Mouse (Mus musculus): ENCODE data around the gene Sgf29. TPM values are rescaled to one million over a fixed set of nuclear protein-coding genes. Genes with fewer than 3 reads are reported as not detected.
"Not testable (repeated sequence)": the region's sequence is repeated elsewhere in the genome, so short reads cannot be mapped to it uniquely, and the experiment has no call there.

Sgf29 gene
- polyA plus RNA-seq, 1 experiment from 2014 or later: 43.6 TPM

DNA sequence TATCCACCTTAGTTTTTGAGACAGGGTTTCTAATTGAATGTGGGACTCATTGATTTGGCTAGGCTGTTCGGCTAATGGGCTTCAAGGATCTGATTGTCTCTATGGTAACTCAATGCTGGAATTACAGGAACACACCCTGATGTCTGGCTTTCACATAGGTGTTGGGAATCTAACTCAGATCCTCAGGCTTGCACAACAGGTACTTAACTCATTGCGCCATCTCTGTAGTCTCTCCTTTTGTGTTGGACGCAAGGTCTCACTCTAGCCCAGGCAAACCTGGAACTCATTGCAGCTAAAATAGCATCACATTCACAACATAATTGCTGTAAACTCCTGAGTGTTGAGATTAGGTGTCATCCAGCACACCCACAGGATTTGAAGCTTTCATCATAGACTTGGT is 21.0 kb downstream of the Sgf29 start:
- peaks cover 48% of the 10 kb centered on the region for H3K36me3 ChIP-seq
- 96% methylated on average over 3 of the region's 3 CpGs for WGBS
- no peaks in the 10 kb centered on the region for H3K9me3 ChIP-seq
- no peak for ATAC-seq (ENCODE audit: insufficient number of reproducible peaks, insufficient read depth, low FRiP score, low TSS enrichment)
- H3K27ac ChIP-seq: no peak overlapping the region
- H3K27me3 ChIP-seq: no peaks in the 10 kb centered on the region
- H3K9ac ChIP-seq: no peak overlapping the region
- H3K4me3 ChIP-seq: no peak overlapping the region
- no peak overlapping the region for H3K4me2 ChIP-seq (replicated peaks)
- no peaks in the 10 kb centered on the region for H3K4me1 ChIP-seq

DNA sequence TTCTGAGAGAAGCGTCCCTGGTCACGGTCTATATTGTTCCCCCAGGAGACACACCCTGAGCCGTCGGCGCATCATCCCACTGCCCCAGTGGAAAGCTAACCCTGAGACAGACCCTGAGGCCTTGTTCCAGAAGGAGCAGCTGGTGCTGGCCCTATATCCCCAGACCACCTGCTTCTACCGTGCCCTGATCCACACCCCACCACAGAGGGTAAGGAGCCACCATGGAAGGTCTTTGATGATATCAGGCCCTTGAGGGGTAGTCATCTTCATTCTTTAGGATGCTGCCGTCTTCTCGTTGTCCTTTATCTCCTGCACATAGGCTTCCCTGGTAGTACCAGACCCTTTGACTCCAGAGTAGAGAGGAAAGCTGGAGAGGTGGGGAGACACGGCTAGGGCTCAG is 23.0 kb downstream of the Sgf29 start:
- H3K4me2 ChIP-seq (replicated peaks): no peak overlapping the region
- H3K27me3 ChIP-seq: no peaks in the 10 kb centered on the region
- no peaks in the 10 kb centered on the region for H3K9me3 ChIP-seq
- H3K4me3 ChIP-seq: no peak overlapping the region
- WGBS: 93% methylated on average over 9 of the region's 9 CpGs
- H3K4me1 ChIP-seq: no peaks in the 10 kb centered on the region
- ATAC-seq (ENCODE audit: insufficient number of reproducible peaks, insufficient read depth, low FRiP score, low TSS enrichment): no peak
- peaks cover 37% of the 10 kb centered on the region for H3K36me3 ChIP-seq
- no peak overlapping the region for H3K9ac ChIP-seq
- no peak overlapping the region for H3K27ac ChIP-seq

DNA sequence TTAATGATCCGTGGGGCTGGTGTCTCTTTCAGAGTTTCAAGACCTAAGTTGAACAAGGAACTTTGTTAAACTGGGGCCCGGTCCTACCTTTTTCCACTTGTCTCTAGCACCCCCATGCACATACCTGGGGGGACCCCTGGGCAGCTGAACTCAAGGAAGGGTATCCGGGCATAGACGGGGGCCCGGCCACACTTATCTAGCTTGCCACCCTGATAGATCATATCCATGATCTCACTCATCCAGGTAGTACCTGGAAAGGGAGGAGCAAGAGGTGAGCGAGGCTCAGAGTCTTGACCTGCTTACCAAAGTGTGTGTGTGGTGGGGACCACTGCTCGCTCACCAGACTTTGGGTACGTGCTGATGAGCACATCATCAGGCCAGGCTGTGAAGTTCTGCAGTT is 26.0 kb downstream of the Sgf29 start:
- WGBS: 92% methylated on average over 8 of the region's 8 CpGs
- Histone ChIP-seq H3K4me2 (replicated peaks) (no peak overlapping the region), H3K4me3 (no peak overlapping the region), H3K9me3 (no peaks in the 10 kb centered on the region), H3K27me3 (no peaks in the 10 kb centered on the region), H3K4me1 (no peaks in the 10 kb centered on the region), H3K9ac (no peak overlapping the region), H3K27ac (no peak overlapping the region), H3K36me3 (peaks cover 30% of the 10 kb centered on the region)
- ATAC-seq (ENCODE audit: insufficient number of reproducible peaks, insufficient read depth, low FRiP score, low TSS enrichment): no peak

DNA sequence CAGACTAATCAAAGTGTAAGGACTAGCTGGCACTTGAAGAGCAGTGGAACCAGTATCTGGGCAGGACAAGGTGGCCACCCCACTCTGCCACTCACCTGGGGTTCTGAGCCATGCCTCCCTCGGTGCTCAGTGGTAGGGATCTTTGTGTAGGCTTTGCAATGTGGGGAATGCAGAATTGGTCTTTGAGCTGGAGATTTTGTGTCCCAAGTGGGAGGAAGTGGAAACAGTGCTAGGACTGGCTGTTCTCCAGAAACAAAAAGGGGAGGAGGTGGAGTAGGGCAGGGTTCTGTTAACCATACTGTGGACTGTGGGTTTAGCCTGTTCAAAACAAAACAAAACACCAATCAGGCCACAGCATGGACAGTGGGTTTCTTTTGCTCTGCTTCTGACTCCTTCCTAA is 27.1 kb downstream of the Sgf29 start, which contains the start of gene Sult1a1:
Gene Sult1a1, minus strand, starts transcription at position 226 of the 400 bp plus-strand sequence.
- Histone ChIP-seq H3K27ac (no peak within 1 kb of the TSS), H3K36me3 (peaks cover 23% of the 10 kb centered on the region), H3K4me3 (no peak within 1 kb of the TSS), H3K9me3 (no peaks in the 10 kb centered on the region), H3K4me2 (replicated peaks) (no peak within 1 kb of the TSS), H3K9ac (no peak within 1 kb of the TSS), H3K27me3 (no peaks in the 10 kb centered on the region), H3K4me1 (no peaks in the 10 kb centered on the region)
- ATAC-seq (ENCODE audit: insufficient number of reproducible peaks, insufficient read depth, low FRiP score, low TSS enrichment): no peak
- 83% methylated on average over 1 of the region's 1 CpGs for WGBS

DNA sequence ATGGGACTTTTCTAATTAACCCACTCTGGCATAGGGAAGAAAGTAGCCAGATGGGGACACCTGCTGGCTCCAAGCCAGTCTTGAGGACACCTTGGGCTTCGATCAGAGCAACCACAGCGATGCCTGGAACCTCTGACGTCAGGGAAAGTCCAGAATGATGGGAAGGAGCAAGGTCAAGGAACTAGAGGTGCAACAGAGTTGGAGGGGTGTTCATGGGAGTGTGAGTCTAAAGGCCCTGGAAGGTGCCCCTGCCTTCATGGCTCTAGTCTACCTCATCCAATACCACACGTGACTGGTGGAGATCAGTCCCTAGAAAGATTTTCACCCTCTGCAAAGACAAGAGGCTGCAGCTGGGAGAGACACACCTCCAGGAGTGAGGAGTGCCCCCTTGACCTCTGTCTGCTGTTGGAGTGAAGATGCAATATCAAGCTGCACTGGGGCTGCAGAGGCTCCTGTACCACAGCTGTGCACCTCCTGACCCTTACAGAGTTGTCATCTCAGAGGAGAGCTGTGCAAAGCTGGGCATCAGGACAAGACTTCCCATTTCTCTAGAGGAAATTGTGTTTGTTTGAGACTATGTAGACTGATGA is 27.6 kb downstream of the Sgf29 start:
- Histone ChIP-seq H3K36me3 (peaks cover 18% of the 10 kb centered on the region), H3K9ac (no peak overlapping the region), H3K4me3 (no peak overlapping the region), H3K27me3 (no peaks in the 10 kb centered on the region), H3K27ac (no peak overlapping the region), H3K4me2 (replicated peaks) (no peak overlapping the region), H3K9me3 (no peaks in the 10 kb centered on the region), H3K4me1 (no peaks in the 10 kb centered on the region)
- WGBS: 82% methylated on average over 4 of the region's 4 CpGs
- ATAC-seq (ENCODE audit: insufficient number of reproducible peaks, insufficient read depth, low FRiP score, low TSS enrichment): no peak

DNA sequence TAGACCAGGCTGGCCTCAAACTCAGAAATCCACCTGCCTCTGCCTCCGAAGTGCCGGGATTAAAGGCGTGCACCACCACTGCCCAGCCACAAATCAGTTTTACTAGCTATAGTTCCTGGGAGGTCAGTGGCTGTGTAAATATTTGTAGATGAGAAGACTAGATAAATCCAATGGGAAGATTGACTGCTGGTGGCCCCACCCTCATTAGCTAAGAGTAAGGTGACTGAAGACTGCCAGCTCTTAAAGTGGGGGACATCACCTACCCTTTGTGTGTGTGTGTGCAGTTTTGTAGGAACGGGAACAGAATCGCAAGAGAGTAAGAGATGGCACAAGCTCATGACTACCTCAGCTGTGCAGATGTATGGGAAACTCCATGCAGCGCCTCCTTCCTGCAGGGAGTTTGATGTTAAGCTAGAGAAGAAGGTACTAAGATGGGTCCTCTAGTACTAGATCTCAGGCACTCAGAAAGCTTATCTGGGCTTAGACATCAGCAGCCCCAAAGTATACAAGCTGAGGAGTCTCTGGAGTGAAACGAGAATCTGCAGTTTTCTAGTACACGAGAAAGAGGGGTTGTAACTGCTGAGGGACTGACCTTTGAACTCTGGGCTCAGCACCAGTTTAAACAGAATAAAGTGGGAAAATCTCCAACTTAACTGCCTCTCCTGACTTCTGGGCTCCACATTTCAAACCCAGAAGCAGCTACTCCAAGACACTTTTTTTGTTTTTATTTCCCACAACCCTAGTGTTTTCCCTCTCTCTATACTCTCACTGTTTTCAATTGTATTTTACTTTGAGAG is 29.6 kb downstream of the Sgf29 start:
- Histone ChIP-seq H3K9ac (no peak overlapping the region), H3K4me3 (no peak overlapping the region), H3K27me3 (no peaks in the 10 kb centered on the region), H3K4me1 (no peaks in the 10 kb centered on the region), H3K36me3 (no peaks in the 10 kb centered on the region; the same call in 1 of the 2 replicates), H3K27ac (no peak overlapping the region), H3K9me3 (no peaks in the 10 kb centered on the region), H3K4me2 (replicated peaks) (no peak overlapping the region)
- no peak for ATAC-seq (ENCODE audit: insufficient number of reproducible peaks, insufficient read depth, low FRiP score, low TSS enrichment)
- 83% methylated on average over 8 of the region's 8 CpGs for WGBS

DNA sequence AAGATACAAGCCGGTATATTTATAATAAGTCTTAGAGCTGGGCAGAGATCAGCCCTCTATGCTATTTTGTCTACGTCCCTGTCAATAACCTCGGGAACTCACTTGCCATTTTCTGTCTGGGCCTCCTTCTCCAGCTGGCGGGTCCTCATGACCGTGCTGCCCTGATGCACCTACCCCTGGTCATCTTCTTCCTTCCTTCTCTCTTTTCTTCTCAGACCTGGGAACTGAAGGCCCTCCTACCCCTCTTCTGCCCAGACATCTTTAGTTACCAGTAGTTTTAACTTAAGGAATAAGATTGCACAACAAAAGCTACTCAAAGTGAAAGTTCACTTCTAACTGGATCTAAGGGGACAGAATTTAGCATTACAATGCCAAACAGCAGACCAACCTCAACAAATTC is 30.6 kb downstream of the Sgf29 start:
- Histone ChIP-seq H3K4me2 (replicated peaks) (no peak overlapping the region), H3K4me3 (no peak overlapping the region), H3K9ac (no peak overlapping the region), H3K27ac (no peak overlapping the region), H3K9me3 (no peaks in the 10 kb centered on the region), H3K27me3 (no peaks in the 10 kb centered on the region), H3K4me1 (no peaks in the 10 kb centered on the region), H3K36me3 (no peaks in the 10 kb centered on the region; the same call in 1 of the 2 replicates)
- WGBS: 89% methylated on average over 5 of the region's 5 CpGs
- no peak for ATAC-seq (ENCODE audit: insufficient number of reproducible peaks, insufficient read depth, low FRiP score, low TSS enrichment)

DNA sequence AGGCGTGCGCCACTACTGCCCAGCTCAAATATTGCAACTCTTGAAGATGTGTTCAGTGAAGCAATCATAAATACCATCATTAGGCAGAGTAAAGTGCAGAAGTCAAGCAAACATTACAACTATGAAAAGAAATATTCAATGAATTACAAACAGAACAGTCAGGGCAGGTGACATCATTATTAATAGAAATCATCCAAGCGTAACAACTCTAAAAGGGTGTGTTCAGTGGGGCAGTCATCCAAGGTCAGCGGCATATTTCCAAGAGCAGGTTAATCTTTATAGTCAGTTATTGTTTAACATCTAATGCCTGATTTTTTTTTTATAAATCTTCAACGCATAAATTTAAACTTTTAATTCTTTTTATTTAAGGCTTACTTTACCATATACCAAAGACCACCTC is 32.1 kb downstream of the Sgf29 start:
- H3K9ac ChIP-seq: no peak overlapping the region
- H3K4me2 ChIP-seq (replicated peaks): no peak overlapping the region
- H3K4me3 ChIP-seq: no peak overlapping the region
- H3K4me1 ChIP-seq: no peaks in the 10 kb centered on the region
- no peak overlapping the region for H3K27ac ChIP-seq
- ATAC-seq (ENCODE audit: insufficient number of reproducible peaks, insufficient read depth, low FRiP score, low TSS enrichment): no peak
- H3K27me3 ChIP-seq: no peaks in the 10 kb centered on the region
- WGBS: 92% methylated on average over 5 of the region's 5 CpGs
- no peaks in the 10 kb centered on the region for H3K9me3 ChIP-seq
- no peaks in the 10 kb centered on the region; the same call in 1 of the 2 replicates for H3K36me3 ChIP-seq

DNA sequence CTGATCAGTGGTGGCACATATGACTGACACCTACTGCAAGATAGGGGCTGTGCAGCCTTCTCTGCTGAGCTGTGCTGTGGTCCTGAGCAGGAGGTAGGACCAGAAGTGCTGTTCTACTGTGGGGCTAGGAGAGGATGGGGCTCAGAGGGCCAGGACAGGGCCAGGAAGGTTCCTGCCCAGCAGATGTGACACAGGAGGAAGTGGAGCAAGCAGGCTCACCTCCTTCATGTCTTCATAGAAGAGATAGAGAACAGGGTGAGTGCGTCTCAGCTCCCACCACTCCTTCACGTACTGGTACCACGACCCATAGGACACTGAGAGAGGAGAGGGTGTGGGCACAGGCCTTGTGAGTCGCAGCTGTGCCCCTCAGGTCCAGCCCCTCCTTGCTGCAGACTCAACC is 39.0 kb downstream of the Sgf29 start:
- H3K27ac ChIP-seq; ATAC-seq (ENCODE audit: insufficient number of reproducible peaks, insufficient read depth, low FRiP score, low TSS enrichment); H3K27me3 ChIP-seq; H3K9ac ChIP-seq; H3K4me2 ChIP-seq (replicated peaks); H3K4me1 ChIP-seq; H3K9me3 ChIP-seq; H3K4me3 ChIP-seq: not testable (repeated sequence)
- WGBS: 75% methylated on average over 4 of the region's 4 CpGs
- peaks cover 26% of the 10 kb centered on the region for H3K36me3 ChIP-seq

DNA sequence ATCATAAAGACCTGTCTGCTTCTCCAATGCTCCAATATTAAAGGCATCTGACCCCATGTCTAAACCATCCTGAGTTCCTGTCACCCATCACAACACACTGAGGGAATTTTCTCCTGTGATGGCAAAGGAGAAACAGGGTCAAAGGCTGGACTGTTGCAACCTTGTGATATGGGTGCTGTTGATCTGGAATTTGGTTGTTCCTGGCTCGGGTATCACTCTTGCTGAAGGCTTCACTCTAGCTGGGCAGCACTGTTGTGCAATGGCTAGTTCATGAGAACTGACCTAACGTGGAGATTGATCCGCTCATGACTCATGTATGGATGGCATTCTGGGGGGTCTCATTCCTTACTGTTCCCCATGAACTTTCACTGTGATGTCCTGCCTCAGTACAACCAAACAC is 39.9 kb downstream of the Sgf29 start:
- Histone ChIP-seq H3K4me1 (peaks cover 5% of the 10 kb centered on the region; the same call in 1 of the 2 replicates), H3K4me2 (replicated peaks) (no peak overlapping the region), H3K36me3 (peaks cover 26% of the 10 kb centered on the region), H3K4me3 (no peak overlapping the region), H3K27me3 (no peaks in the 10 kb centered on the region), H3K27ac (no peak overlapping the region), H3K9ac (no peak overlapping the region), H3K9me3 (no peaks in the 10 kb centered on the region)
- no peak for ATAC-seq (ENCODE audit: insufficient number of reproducible peaks, insufficient read depth, low FRiP score, low TSS enrichment)
- WGBS: 82% methylated on average over 3 of the region's 3 CpGs

DNA sequence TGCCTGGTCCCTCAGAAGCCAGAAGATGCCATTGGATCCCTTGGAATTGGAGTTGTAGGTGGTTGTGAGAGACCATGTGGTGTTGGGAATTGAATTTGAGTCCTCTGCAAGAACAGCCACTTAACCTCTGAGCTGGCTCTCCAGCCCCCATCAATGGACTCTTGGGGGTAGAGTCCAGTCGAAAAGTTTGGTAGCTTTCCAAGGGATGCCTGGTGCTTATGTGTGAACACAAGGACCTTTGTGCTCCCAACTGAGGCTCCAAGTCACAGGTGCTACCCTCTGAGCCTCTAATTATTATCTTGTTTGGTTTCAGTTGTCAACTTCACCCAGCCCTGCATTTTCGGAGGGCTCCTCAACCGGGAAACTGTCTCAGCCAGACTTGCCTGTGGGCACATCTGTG is 41.6 kb downstream of the Sgf29 start:
- Histone ChIP-seq H3K9ac (no peak overlapping the region), H3K9me3 (no peaks in the 10 kb centered on the region), H3K4me3 (no peak overlapping the region), H3K27ac (no peak overlapping the region), H3K27me3 (no peaks in the 10 kb centered on the region), H3K4me2 (replicated peaks) (no peak overlapping the region), H3K36me3 (peaks cover 26% of the 10 kb centered on the region), H3K4me1 (peaks cover 11% of the 10 kb centered on the region; the same call in 1 of the 2 replicates)
- 80% methylated on average over 3 of the region's 3 CpGs for WGBS
- no peak for ATAC-seq (ENCODE audit: insufficient number of reproducible peaks, insufficient read depth, low FRiP score, low TSS enrichment)

DNA sequence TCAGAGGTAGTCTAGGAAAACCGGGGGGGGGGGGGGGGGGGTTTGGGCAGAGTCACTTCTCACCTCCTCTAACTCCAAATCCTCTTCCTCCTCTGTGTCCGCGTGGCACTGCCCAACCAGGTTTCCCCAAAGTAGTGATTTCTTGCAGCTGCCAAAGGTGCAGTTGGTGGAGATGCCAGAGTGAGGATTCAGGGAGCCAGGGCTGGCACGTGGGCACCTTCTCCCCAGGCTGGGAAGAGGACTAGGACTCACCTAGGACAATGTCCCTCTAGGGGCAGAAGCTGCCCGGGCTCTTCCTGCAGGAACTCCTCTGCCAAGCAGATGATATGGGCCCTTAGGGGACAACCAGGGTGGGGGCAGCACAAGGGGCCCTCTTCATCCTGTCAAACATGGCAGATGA is 42.6 kb downstream of the Sgf29 start:
- no peak for ATAC-seq (ENCODE audit: insufficient number of reproducible peaks, insufficient read depth, low FRiP score, low TSS enrichment)
- no peak overlapping the region for H3K4me2 ChIP-seq (replicated peaks)
- no peak overlapping the region for H3K4me3 ChIP-seq
- no peak overlapping the region for H3K27ac ChIP-seq
- 91% methylated on average over 4 of the region's 5 CpGs for WGBS
- no peak overlapping the region for H3K9ac ChIP-seq
- no peaks in the 10 kb centered on the region for H3K27me3 ChIP-seq
- no peaks in the 10 kb centered on the region for H3K9me3 ChIP-seq
- peaks cover 14% of the 10 kb centered on the region for H3K4me1 ChIP-seq
- peaks cover 26% of the 10 kb centered on the region for H3K36me3 ChIP-seq
